Mouse (Mus musculus): ENCODE data around the gene Sema6d. TPM values are rescaled to one million over a fixed set of nuclear protein-coding genes. Genes with fewer than 3 reads are reported as not detected.

Sema6d gene
- total and polyA plus RNA-seq, 3 experiments, result 13.8 to 16.4 (median 14.0) TPM

DNA sequence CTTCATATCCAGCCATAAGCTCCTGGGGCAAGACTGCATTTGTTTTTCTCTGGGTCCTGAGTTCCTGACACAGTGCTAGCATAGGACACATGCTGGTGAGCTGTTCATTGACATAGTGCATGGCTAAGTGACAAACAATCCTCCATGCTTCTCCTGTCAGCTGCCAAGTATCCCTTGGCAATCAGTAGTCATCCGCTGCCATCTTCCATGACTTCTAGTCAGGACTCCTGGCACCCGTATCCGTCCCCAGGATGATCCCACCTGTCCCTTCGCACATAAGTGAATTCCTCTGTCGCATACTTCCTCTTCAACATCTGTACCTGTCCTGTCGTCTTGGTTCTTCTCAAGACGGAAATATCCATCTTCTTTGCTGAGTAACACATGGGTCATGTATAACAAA is 468.3 kb downstream of the Sema6d start:
- no peak overlapping the region for H3K27ac ChIP-seq
- no peak for DNase-seq
- 88% methylated on average over 7 of the region's 7 CpGs for WGBS
- TF ChIP-seq CTCF (IDR thresholded peaks at IDR 0.05), result no peak
- no peak for TF ChIP-seq POLR2A (IDR thresholded peaks at IDR 0.05; ENCODE audit: insufficient read depth, low read depth, low read length)
- TF ChIP-seq EP300 (IDR thresholded peaks at IDR 0.05; ENCODE audit: insufficient read depth, low read depth, low read length), result no peak
- peaks cover 6% of the 10 kb centered on the region for H3K4me1 ChIP-seq (ENCODE audit: control insufficient read depth, insufficient read depth, low read length)
- H3K4me3 ChIP-seq, result no peak overlapping the region
- H3K27me3 ChIP-seq (ENCODE audit: control insufficient read depth, insufficient read depth, low read length), result no peaks in the 10 kb centered on the region
- intact Hi-C loops (cut with DNase I), result loop anchor here (10.0 kb wide), 1 partner anchor 373 kb away; no protein-coding TSS in a partner anchor
- H3K36me3 ChIP-seq (ENCODE audit: control insufficient read depth, insufficient read depth, low read length), result no peaks in the 10 kb centered on the region; the same call in 1 of the 2 replicates
- H3K9ac ChIP-seq (ENCODE audit: low read depth, low read length), result no peak overlapping the region
- no peaks in the 10 kb centered on the region for H3K79me2 ChIP-seq (replicated peaks; ENCODE audit: control insufficient read depth, insufficient read depth, low read length)

DNA sequence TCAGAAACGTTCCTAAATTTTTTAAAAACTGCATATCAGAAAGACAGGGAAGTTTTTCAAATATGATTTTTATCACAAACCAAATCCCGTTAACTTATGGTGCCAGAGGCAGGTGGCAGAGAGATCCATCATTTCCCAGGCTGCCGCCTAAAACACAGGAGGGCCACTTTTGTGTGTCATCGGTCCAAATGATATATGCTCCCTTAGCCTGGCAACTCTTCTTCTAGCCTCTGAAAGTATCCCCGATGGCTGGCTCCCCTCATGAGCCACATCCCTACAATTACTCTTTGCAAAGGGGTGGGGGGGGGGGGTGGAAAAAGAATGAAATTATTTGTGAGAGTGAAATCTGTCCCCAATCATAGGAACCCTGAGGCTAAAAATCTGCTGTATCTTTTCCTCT is 471.9 kb downstream of the Sema6d start:
- no peak for TF ChIP-seq EP300 (IDR thresholded peaks at IDR 0.05; ENCODE audit: insufficient read depth, low read depth, low read length)
- TF ChIP-seq CTCF (IDR thresholded peaks at IDR 0.05), result no peak
- TF ChIP-seq POLR2A (IDR thresholded peaks at IDR 0.05; ENCODE audit: insufficient read depth, low read depth, low read length), result no peak
- no peak overlapping the region for H3K4me3 ChIP-seq
- WGBS, result 86% methylated on average over 5 of the region's 5 CpGs
- no peaks in the 10 kb centered on the region for H3K4me1 ChIP-seq (ENCODE audit: control insufficient read depth, insufficient read depth, low read length)
- no peaks in the 10 kb centered on the region for H3K36me3 ChIP-seq (ENCODE audit: control insufficient read depth, insufficient read depth, low read length)
- H3K9ac ChIP-seq (ENCODE audit: low read depth, low read length), result no peak overlapping the region
- H3K27ac ChIP-seq, result no peak overlapping the region
- intact Hi-C loops (cut with DNase I), result no loop called here
- H3K27me3 ChIP-seq (ENCODE audit: control insufficient read depth, insufficient read depth, low read length), result no peaks in the 10 kb centered on the region
- no peaks in the 10 kb centered on the region for H3K79me2 ChIP-seq (replicated peaks; ENCODE audit: control insufficient read depth, insufficient read depth, low read length)
- DNase-seq, result no peak

DNA sequence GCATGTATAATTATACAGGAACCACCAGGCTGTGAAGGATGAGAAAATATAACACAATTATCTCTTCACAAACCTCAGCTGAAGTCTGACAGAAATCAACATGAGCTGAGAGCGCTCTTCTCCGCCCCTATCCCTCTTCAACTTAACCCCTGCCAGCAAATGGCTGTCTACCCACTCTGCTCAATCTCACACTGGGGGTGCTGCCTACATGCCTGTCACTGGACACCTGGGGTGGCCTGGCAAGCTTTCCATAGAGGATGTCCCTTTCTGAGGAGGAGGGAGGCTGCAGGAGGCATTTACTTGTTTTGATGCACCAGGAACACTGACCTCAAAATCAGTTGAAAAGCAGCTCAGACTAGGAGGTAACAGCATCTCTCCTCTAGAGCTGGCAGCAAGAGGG is 472.3 kb downstream of the Sema6d start:
- DNase-seq, result no peak

DNA sequence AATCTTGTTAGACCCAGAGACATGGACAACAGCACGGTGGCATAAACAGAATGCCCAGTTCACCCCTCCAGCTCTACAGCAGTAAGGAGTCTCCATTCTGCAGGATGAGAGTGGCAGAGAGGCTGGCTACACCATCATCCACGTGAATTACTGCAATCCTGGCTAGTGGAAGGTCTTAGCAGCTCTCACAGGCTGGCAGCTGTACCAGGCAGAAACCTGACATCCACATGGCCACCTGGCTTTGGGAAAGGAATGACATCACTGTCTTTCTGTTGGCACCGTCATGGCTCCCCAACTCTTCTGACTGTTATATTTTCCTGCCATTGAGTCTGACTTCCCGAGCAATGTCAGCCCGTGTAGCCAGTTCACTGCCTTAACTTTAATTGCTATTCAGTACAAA is 474.0 kb downstream of the Sema6d start:
- H3K4me3 ChIP-seq, result no peak overlapping the region
- H3K4me1 ChIP-seq (ENCODE audit: control insufficient read depth, insufficient read depth, low read length), result no peaks in the 10 kb centered on the region
- DNase-seq, result no peak
- H3K36me3 ChIP-seq (ENCODE audit: control insufficient read depth, insufficient read depth, low read length), result no peaks in the 10 kb centered on the region
- WGBS, result 73% methylated on average over 5 of the region's 5 CpGs
- no peak overlapping the region for H3K27ac ChIP-seq
- H3K9ac ChIP-seq (ENCODE audit: low read depth, low read length), result no peak overlapping the region
- H3K27me3 ChIP-seq (ENCODE audit: control insufficient read depth, insufficient read depth, low read length), result no peaks in the 10 kb centered on the region
- intact Hi-C loops (cut with DNase I), result no loop called here
- H3K79me2 ChIP-seq (replicated peaks; ENCODE audit: control insufficient read depth, insufficient read depth, low read length), result no peaks in the 10 kb centered on the region
- no peak for TF ChIP-seq CTCF (IDR thresholded peaks at IDR 0.05)
- TF ChIP-seq EP300 (IDR thresholded peaks at IDR 0.05; ENCODE audit: insufficient read depth, low read depth, low read length), result no peak
- no peak for TF ChIP-seq POLR2A (IDR thresholded peaks at IDR 0.05; ENCODE audit: insufficient read depth, low read depth, low read length)

More for the DNA sequence above, 472.3 kb downstream of the Sema6d start:
- Histone ChIP-seq H3K79me2 (replicated peaks; ENCODE audit: control insufficient read depth, insufficient read depth, low read length) (no peaks in the 10 kb centered on the region), H3K27me3 (ENCODE audit: control insufficient read depth, insufficient read depth, low read length) (no peaks in the 10 kb centered on the region), H3K4me3 (no peak overlapping the region), H3K27ac (no peak overlapping the region), H3K4me1 (ENCODE audit: control insufficient read depth, insufficient read depth, low read length) (no peaks in the 10 kb centered on the region), H3K36me3 (ENCODE audit: control insufficient read depth, insufficient read depth, low read length) (no peaks in the 10 kb centered on the region), H3K9ac (ENCODE audit: low read depth, low read length) (no peak overlapping the region)
- intact Hi-C loops (cut with DNase I), result no loop called here
- no peak for TF ChIP-seq CTCF (IDR thresholded peaks at IDR 0.05)
- TF ChIP-seq EP300 (IDR thresholded peaks at IDR 0.05; ENCODE audit: insufficient read depth, low read depth, low read length), result no peak
- TF ChIP-seq POLR2A (IDR thresholded peaks at IDR 0.05; ENCODE audit: insufficient read depth, low read depth, low read length), result no peak
- 95% methylated on average over 2 of the region's 2 CpGs for WGBS

DNA sequence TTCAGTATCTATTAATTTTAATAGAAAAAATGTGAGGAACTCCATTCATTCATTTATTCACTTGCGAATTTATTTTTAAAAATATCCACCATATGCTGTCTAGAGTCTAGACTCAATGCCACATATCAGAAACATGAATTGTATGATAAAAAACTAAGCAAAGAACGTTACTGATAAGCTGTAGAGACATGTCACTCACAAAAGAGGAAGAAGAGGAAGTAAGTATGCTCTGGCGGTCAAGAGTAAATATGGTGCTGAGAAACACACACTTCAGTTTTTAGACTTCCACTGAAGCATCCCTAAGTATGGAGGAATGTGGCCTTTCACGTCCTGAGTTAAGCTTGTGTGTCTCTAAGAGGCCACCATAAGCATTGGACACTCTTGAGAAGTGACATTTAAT is 484.0 kb downstream of the Sema6d start:
- Histone ChIP-seq H3K27ac (no peak overlapping the region), H3K79me2 (replicated peaks; ENCODE audit: control insufficient read depth, insufficient read depth, low read length) (no peaks in the 10 kb centered on the region), H3K4me3 (no peak overlapping the region), H3K4me1 (ENCODE audit: control insufficient read depth, insufficient read depth, low read length) (no peaks in the 10 kb centered on the region; the same call in 1 of the 2 replicates), H3K9ac (ENCODE audit: low read depth, low read length) (no peak overlapping the region), H3K36me3 (ENCODE audit: control insufficient read depth, insufficient read depth, low read length) (no peaks in the 10 kb centered on the region), H3K27me3 (ENCODE audit: control insufficient read depth, insufficient read depth, low read length) (no peaks in the 10 kb centered on the region)
- no peak for DNase-seq
- intact Hi-C loops (cut with DNase I), result no loop called here
- TF ChIP-seq POLR2A (IDR thresholded peaks at IDR 0.05; ENCODE audit: insufficient read depth, low read depth, low read length) (no peak), EP300 (IDR thresholded peaks at IDR 0.05; ENCODE audit: insufficient read depth, low read depth, low read length) (no peak), CTCF (IDR thresholded peaks at IDR 0.05) (no peak)
- 67% methylated on average over 4 of the region's 4 CpGs for WGBS

DNA sequence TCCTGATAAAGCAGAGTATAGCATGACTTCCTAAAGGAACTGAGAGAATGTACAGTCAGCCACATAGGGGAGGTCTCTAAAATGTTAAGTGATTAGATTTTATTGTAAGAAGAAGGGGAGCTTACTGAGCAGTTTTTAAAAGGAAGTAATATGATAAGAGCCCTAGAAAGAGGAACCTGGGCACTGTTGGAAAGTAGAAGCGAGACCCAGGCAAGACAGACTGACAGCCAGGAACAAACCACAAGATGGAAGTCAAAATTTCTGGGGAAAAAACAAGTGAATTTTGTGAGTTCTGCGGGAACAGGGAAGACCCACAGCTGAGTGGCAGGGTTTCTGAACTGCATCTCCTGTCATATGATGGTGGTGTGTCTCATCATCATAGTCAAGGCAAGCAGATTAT is 486.3 kb downstream of the Sema6d start:
- Histone ChIP-seq H3K4me3 (no peak overlapping the region), H3K36me3 (ENCODE audit: control insufficient read depth, insufficient read depth, low read length) (no peaks in the 10 kb centered on the region), H3K9ac (ENCODE audit: low read depth, low read length) (no peak overlapping the region), H3K4me1 (ENCODE audit: control insufficient read depth, insufficient read depth, low read length) (no peaks in the 10 kb centered on the region; the same call in 1 of the 2 replicates), H3K27me3 (ENCODE audit: control insufficient read depth, insufficient read depth, low read length) (no peaks in the 10 kb centered on the region), H3K79me2 (replicated peaks; ENCODE audit: control insufficient read depth, insufficient read depth, low read length) (no peaks in the 10 kb centered on the region), H3K27ac (no peak overlapping the region)
- intact Hi-C loops (cut with DNase I), result no loop called here
- DNase-seq, result peak in 1 of 2 experiments; percentile 7
- TF ChIP-seq CTCF (IDR thresholded peaks at IDR 0.05), result no peak
- TF ChIP-seq EP300 (IDR thresholded peaks at IDR 0.05; ENCODE audit: insufficient read depth, low read depth, low read length), result no peak
- no peak for TF ChIP-seq POLR2A (IDR thresholded peaks at IDR 0.05; ENCODE audit: insufficient read depth, low read depth, low read length)
- 86% methylated on average over 2 of the region's 2 CpGs for WGBS
